Mouse (Mus musculus) cortical plate, adult 2 months (tissue): ENCODE results near the gene Col9a2.

Experiments
- CTCF ChIP-seq: fragments of 200-500 bp; IDR thresholded peaks from 2 replicates; pipeline ENCODE4 v1.5.1; 2011; ENCODE audit warnings: mild to moderate bottlenecking, control low read depth, low read length; ENCODE audit not compliant: insufficient read depth; ENCODE audit errors: extremely low read depth
- POLR2A ChIP-seq: fragments of 200-500 bp; IDR thresholded peaks from 2 replicates; pipeline ENCODE4 v1.6.1; 2011; ENCODE audit warnings: mild to moderate bottlenecking, low read length, control low read depth; ENCODE audit not compliant: insufficient read depth; ENCODE audit errors: extremely low read depth

- TF ChIP-seq CTCF (no peak), POLR2A (no peak)
Measured at GRCm38 (mm10) chr4:121084506-121084905, 45.3 kb downstream of the Col9a2 start.
